8 mouse cellular contexts compared by ENCODE assay signal in the genomic region with DNA sequence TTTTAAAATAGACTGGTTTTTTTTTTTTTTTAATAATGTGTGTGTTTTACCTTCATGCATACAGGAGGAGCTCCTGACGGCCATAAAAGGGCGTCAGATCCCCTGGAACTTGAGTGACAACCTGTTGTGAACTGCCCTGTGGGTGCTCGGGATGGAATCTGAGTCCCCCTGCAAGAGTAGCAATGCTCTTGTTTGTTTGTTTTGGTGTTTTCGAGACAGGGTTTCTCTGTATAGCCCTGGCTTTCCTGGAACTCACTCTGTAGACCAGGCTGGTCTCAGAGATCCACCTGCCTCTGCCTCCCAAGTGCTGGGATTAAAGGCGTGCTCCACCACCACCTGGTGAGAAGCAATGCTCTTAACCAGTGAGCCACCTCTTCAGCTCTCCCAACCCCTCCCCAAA. TPM values are rescaled to one million over a fixed set of nuclear protein-coding genes. Genes with fewer than 3 reads are reported as not detected.
A peak's percentile ranks its signal among the peaks of the same experiment; 100 is the strongest.
DNase-seq lines count a peak whose midpoint lies in the region; ATAC-seq and TF ChIP-seq lines count a peak whose summit lies in the region.

No protein-coding gene starts in this region.

- TF ChIP-seq CTCF in spleen, adult 2 months (IDR thresholded peaks at IDR 0.05; ENCODE audit: extremely low read depth, insufficient read depth, insufficient read length, insufficient replicate concordance) = no peak

- peak overlapping the region; percentile 75 for H3K4me2 ChIP-seq in liver, embryonic 13.5 days

- H3K27me3 ChIP-seq in spleen, adult 2 months (ENCODE audit: control insufficient read depth, insufficient read depth, low read length) = no peaks in the 10 kb centered on the region
- H3K27me3 ChIP-seq in liver, embryonic 13.5 days = no peaks in the 10 kb centered on the region

- H3K9ac ChIP-seq in liver, embryonic 13.5 days = peak overlapping the region; percentile 77

- no peaks in the 10 kb centered on the region for H3K36me3 ChIP-seq in spleen, adult 2 months (ENCODE audit: control insufficient read depth, insufficient read depth, low read length)
- no peaks in the 10 kb centered on the region for H3K36me3 ChIP-seq in liver, embryonic 13.5 days

- no peak overlapping the region for H3K4me3 ChIP-seq in spleen, adult 2 months (ENCODE audit: extremely low read depth, insufficient read depth, insufficient read length)
- peak overlapping the region; percentile 61 for H3K4me3 ChIP-seq in liver, embryonic 13.5 days (replicated peaks)

- H3K27ac ChIP-seq in spleen, adult 2 months (ENCODE audit: insufficient read depth, low read length) = peak overlapping the region; percentile 63; the same call in 1 of the 2 replicates
- H3K27ac ChIP-seq in liver, embryonic 13.5 days = peak overlapping the region; percentile 70; the same call in 1 of the 2 replicates

- no peaks in the 10 kb centered on the region for H3K9me3 ChIP-seq in liver, embryonic 13.5 days (replicated peaks)

- TF ChIP-seq POLR2A in spleen, adult 2 months (IDR thresholded peaks at IDR 0.05; ENCODE audit: low read depth, low read length) = no peak

- DNase-seq in cerebellum, adult 9-10 months = peak; percentile 55
- no peak for DNase-seq in spleen, adult 2 months (ENCODE audit: low read depth in 1 of 2, low spot score in 2 of 2)
- DNase-seq in spleen, postnatal 36 days (ENCODE audit: low spot score in 2 of 2) = no peak
- DNase-seq in liver, embryonic 13.5 days = no peak
- DNase-seq in thymus, postnatal 0 days (ENCODE audit: low spot score) = no peak
- no peak for DNase-seq in adipocyte (ENCODE audit: low spot score)
- no peak for DNase-seq in adrenal gland, adult 18-20 months (ENCODE audit: low spot score in 2 of 2)

- peaks cover 3% of the 10 kb centered on the region; the same call in 1 of the 2 replicates for H3K4me1 ChIP-seq in spleen, adult 2 months (ENCODE audit: control insufficient read depth, insufficient read depth, insufficient read length)
- peaks cover 38% of the 10 kb centered on the region for H3K4me1 ChIP-seq in liver, embryonic 13.5 days (replicated peaks)

- WGBS in spleen, adult 2 months = 76% methylated on average over 5 of the region's 5 CpGs
- WGBS in liver, embryonic 13.5 days (ENCODE audit: insufficient replicate concordance) = 47% methylated on average over 5 of the region's 5 CpGs

- ATAC-seq in cerebellum, adult (ENCODE audit: insufficient number of reproducible peaks, low FRiP score, low TSS enrichment) = no peak
- ATAC-seq in liver, embryonic 13.5 days (ENCODE audit: low read depth) = no peak

RNA-seq across cellular contexts. Expression of a gene that starts 0.5 kb away (rescaled TPM):
- polyA plus RNA-seq in spleen, adult 2 months (2012; rRNA removed) = 19.6 and 28.2 TPM in 2 replicates
- 5.6 and 6.1 TPM in 2 replicates for polyA plus RNA-seq in liver, embryonic 13.5 days (2015; fragmentation: Nextera tagmentation; extraction: Ambion mirVana)
- polyA plus RNA-seq in thymus, postnatal 0 days (2015; fragmentation: Nextera tagmentation; extraction: Ambion mirVana) = 17.0 and 17.3 TPM in 2 replicates
- 10 to 100 TPM; 18.1 to 21.2 TPM for total RNA-seq in adrenal gland, adult 18-20 months (2021)

RNA-seq across cellular contexts. Expression of a gene that starts 18.9 kb away (rescaled TPM):
- polyA plus RNA-seq in spleen, adult 2 months (2012; rRNA removed) = 284 and 435 TPM in 2 replicates
- polyA plus RNA-seq in liver, embryonic 13.5 days (2015; fragmentation: Nextera tagmentation; extraction: Ambion mirVana) = 0.35 TPM in 1 of 2 replicates, not detected in the other
- 0.99 TPM in 2 replicates for polyA plus RNA-seq in thymus, postnatal 0 days (2015; fragmentation: Nextera tagmentation; extraction: Ambion mirVana)
- not detected for total RNA-seq in adrenal gland, adult 18-20 months (2021)

RNA-seq across cellular contexts. Expression of a gene that starts 21.5 kb away (rescaled TPM):
- 63.8 and 76.1 TPM in 2 replicates for polyA plus RNA-seq in spleen, adult 2 months (2012; rRNA removed)
- 11.1 and 14.5 TPM in 2 replicates for polyA plus RNA-seq in liver, embryonic 13.5 days (2015; fragmentation: Nextera tagmentation; extraction: Ambion mirVana)
- 40.2 and 44.8 TPM in 2 replicates for polyA plus RNA-seq in thymus, postnatal 0 days (2015; fragmentation: Nextera tagmentation; extraction: Ambion mirVana)
- 10 to 100 TPM; 34.1 to 42.2 TPM for total RNA-seq in adrenal gland, adult 18-20 months (2021)

RNA-seq across cellular contexts. Expression of a gene that starts 55.6 kb away (rescaled TPM):
- polyA plus RNA-seq in spleen, adult 2 months (2012; rRNA removed) = 0.47 and 1.1 TPM in 2 replicates
- 0.83 and 1.4 TPM in 2 replicates for polyA plus RNA-seq in liver, embryonic 13.5 days (2015; fragmentation: Nextera tagmentation; extraction: Ambion mirVana)
- polyA plus RNA-seq in thymus, postnatal 0 days (2015; fragmentation: Nextera tagmentation; extraction: Ambion mirVana) = 2.2 TPM in 2 replicates
- total RNA-seq in adrenal gland, adult 18-20 months (2021) = 10 to 100 TPM; 12.4 to 20.8 TPM

Comparison
In these comparisons a context has a peak if more than half of its experiments do, and no peak if none do; other contexts are left out.
1. RNA of a gene that starts 18.9 kb away (polyA plus RNA-seq): 284 to 435 TPM in spleen, adult 2 months; 0.99 TPM in thymus, postnatal 0 days and 0.35 TPM in liver, embryonic 13.5 days; every median in the first group is over 100 times any median in the second.